Mouse (Mus musculus) splenic B cell, adult 2 months (primary cell): ENCODE data around the gene Siae.
A peak's percentile ranks its signal among the peaks of the same experiment; 100 is the strongest.

Source experiments
- DNase-seq: peaks from one replicate; pipeline ENCODE4 v3.0.0-alpha.2; 2011; ENCODE audit warnings: low read depth, low spot score
- H3K27me3 ChIP-seq: 2 replicates; pipeline ENCODE4 v1.6.1; 2012; ENCODE audit warnings: mild to moderate bottlenecking, low read length, moderate library complexity, mixed read lengths; ENCODE audit not compliant: control insufficient read depth, poor library complexity, insufficient read depth, severe bottlenecking
- H3K36me3 ChIP-seq: 2 replicates; pipeline ENCODE4 v1.6.1; 2012; ENCODE audit warnings: mild to moderate bottlenecking, low read length, moderate library complexity, mixed read lengths; ENCODE audit not compliant: control insufficient read depth, poor library complexity, insufficient read depth, severe bottlenecking

Siae gene

DNA sequence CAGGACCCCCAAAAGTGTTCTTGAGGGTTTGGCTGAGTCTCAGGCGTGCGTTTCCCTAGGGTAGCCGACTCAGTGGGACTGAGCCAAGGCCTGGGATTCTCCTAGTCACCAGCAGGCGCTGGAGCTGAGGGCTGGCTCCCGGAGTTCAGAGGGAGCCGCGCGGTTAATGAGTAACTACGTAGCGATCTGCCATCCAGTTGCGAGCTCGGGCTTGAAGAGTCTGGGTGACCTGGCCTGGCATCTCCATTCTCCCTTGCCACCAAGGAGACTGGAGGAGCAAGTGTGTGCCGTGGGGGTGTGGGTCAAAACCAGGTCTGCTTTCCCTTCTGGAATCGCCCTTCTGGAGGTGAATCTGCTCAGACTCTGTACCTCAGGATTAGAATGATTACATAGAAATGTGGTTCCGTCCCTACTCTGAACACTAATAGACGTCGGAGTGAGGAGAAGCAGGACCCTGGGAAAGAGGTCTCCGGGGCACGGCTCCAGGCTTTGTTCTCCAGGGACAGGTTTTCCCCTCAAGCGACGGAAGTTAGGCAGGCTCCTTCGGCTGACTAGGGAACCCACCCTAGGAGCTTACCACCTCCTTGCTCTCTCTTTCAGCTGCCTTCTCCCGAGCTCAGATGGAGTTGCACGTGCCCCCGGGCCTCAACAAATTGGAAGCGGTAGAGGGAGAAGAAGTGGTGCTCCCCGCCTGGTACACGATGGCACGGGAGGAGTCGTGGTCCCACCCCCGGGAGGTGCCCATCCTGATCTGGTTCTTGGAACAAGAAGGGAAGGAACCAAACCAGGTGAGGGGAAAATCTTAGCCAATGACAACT is 24.4 kb upstream of the Siae start:
- DNase-seq, result no peak
- Histone ChIP-seq H3K27me3 (peaks cover 3% of the 10 kb centered on the region), H3K36me3 (no peaks in the 10 kb centered on the region)

DNA sequence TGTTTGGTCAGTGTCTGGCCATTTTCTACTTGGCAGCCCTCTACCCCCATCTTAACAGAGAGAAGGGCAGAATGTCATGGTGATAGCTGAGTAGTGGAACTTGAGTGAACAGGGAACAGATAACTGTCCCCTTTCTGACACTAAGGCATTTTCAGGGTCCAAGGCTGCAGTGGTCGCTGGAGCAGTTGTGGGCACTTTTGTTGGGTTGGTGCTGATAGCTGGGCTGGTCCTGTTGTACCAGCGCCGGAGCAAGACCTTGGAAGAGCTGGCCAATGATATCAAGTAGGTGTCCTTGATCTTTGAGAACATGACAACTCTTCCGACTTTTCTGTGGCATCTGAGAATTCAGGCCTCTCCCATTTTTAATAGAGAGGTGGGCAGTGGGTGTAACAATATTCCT is 18.6 kb upstream of the Siae start:
- Histone ChIP-seq H3K36me3 (no peaks in the 10 kb centered on the region), H3K27me3 (no peaks in the 10 kb centered on the region)
- DNase-seq, result no peak

DNA sequence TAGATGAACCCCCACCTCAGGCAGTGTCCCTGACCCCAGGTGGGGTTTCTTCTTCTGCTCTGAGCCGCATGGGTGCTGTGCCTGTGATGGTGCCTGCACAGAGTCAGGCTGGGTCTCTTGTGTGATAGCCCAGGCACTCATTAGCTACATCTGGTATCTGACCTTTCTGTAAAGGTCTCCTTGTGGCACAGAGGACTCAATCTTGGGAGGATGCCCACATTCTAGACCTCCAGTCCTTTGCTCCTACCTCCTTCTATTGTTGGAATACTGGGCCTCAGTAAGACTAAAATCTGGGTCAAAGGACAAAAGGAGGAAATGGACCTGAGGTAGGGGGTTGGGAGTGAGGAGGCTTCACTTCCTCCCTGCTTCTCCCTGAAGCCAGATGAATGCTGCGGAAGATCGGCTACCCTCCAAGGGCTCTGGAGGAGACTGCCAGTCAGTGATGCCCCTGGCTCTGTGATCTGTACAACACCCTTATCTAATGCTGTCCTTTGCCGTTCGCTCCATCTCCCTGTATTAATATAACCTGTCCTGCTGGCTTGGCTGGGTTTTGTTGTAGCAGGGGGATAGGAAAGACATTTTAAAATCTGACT is 17.7 kb upstream of the Siae start:
- DNase-seq, result no peak
- H3K27me3 ChIP-seq, result no peaks in the 10 kb centered on the region
- H3K36me3 ChIP-seq, result no peaks in the 10 kb centered on the region

DNA sequence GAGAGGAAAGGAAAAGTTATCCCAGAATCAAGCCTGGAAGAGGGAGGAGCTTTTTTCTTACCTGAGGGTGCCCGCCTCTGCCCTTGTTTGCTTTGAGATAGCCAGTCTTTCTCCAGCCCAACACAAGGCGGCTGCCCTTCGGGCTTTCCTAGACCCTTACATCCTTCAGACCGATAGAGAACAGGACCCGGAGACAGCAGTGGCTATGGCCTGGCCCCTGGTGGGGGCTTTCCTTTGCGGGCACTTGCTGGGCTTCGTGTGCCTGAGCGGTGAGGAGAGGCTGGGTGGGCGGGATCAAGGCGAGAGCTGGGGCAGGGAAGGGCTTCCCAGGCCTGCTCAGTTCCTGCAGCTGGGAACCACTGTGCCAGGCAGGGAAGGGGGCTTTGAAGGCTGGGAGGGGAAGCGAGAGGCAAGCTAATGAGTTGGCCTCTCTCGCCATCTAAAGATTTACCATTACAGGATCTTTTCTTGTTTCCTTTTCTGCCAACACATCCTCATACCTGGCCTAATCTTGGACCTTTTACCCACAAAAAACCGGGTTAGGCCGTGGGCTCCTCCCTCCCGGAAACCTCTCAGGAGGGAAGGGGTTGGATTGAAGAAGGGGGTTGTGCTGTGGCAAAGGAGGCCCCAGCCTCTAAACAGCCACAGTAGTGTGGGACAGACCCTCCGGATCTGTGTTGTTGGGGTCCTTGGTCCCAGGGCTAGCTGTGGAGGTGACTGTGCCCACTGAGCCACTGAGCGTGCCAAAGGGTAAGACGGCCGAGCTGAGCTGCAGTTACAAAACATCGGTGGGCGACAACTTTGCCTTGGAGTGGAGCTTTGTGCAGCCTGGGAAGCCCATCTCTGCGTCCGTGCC is 16.1 kb upstream of the Siae start, which contains the start of gene Vsig2:
Vsig2 (plus strand) TSS at position 86 of the 856 bp plus-strand sequence.
- no peak for DNase-seq
- Histone ChIP-seq H3K36me3 (no peaks in the 10 kb centered on the region), H3K27me3 (no peaks in the 10 kb centered on the region)

DNA sequence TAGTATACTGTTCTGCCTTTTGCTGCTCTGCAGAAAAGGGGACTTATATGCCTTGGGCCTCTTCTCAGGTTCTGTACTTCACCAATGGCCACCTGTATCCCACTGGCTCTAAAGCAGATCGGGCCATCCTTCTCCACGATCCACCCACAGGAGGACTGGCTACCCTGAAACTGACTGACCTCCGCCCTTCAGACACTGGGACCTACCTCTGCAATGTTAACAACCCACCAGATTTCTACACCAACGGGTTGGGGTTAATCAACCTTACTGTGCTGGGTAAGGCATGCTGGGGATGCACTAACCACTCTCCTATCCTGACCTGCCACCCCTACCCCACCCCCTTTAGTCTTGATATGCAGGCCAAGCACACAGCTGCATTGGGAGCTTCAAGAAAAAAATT is 15.3 kb upstream of the Siae start:
- Histone ChIP-seq H3K36me3 (no peaks in the 10 kb centered on the region), H3K27me3 (no peaks in the 10 kb centered on the region)
- no peak for DNase-seq

DNA sequence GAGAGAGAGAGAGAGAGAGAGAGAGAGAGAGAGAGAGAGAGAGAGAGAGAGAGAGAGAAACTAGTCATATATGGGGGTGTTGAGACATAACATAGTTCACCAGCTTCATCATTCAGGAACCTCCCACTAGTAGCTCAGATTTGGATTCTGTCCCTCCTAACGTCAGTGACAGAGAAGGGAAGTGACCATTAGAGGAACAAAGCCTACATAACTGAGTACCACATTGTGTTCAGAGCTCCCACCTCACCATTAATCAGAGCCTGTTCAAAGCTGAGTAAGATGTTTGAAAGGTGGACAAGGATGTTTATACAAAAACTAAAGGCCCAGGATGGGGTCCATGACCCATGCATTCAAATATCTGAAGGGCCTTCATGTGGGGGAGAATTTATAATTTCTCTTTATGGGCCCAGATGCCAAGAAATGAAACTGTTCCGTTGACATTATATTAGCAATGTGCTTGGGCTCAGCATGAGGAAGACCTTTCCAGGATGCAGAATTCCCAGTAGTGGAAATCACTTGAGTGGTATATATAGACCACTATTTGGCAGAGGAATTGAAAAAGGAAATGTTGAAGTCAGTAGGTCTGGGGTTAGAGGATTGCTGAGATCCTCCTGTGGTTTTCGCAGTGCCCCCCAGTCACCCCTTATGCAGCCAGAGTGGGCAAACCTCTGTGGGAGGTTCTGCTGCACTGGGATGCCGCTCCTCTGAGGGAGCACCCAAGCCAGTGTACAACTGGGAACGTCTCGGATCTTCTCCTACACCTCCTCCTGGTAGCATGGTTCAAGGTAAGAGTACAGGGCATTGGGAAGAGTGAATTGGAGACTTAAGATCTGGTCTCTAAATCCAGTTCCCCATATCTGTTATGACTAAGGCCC is 14.6 kb upstream of the Siae start:
- no peak for DNase-seq
- H3K36me3 ChIP-seq, result no peaks in the 10 kb centered on the region

DNA sequence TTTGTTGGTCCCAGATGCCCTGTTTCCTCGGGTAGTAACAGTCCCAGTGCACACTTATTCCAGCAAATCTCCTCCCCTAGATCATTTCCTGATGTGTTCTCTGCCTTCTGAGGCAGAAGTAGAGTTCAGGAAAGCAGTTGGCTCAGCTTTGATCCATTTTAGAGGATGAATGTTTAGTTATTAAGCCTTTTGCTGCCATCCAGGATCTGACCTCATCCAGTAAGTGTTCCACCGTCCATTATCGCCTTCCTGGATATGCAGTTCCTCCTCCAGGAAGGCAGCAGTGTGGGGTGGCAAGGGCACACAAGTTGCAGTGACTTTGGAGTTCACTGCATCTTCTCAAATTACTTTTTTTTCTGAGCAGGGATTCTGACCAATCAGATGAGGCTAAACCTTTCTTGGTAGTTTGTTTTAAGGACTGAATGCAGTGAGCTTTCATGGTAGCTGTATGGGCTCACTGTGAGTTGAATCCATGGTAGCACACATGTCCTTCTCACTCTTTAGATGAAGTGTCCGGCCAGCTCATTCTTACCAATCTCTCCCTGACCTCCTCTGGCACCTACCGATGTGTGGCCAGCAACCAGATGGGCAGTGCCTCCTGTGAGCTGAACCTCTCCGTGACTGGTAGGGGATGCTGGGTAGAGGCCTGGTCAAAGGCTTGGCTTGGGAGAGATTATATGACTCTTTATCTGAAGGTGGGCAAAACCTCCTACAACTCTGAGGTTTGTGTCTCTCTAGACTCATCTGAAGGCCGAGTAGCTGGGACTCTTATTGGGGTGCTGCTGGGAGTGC is 13.5 kb upstream of the Siae start:
- H3K36me3 ChIP-seq, result no peaks in the 10 kb centered on the region
- DNase-seq, result no peak
- no peaks in the 10 kb centered on the region for H3K27me3 ChIP-seq

More for the DNA sequence above, 14.6 kb upstream of the Siae start:
- H3K27me3 ChIP-seq, result no peaks in the 10 kb centered on the region

DNA sequence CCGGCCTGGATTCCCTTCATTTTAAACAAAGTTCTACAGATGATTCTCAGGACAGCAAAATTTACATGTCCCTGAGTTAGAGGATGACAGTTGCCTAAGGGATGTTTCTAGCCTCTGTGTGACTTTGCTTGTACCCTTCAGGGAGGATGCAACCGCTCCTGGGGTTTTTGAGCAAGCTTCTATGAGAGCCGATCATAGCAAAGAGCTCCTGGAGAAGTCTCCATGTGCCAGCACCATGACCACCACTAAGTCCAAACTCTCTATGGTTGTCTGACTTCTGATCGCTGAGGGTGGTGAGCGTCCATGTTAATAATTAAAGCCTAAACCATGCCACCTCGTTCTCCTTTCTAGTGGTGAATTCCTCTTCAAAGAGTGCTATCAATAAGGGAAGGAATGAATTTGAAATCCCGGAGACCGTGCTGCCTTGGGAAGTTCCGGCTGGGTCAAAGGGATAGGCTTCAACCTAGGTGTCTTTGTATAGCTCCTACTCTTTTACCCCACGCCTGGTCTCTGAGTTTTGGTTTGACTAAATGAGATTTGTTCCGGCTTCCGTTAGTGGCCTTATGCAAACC is 11.5 kb upstream of the Siae start:
- no peak for DNase-seq
- Histone ChIP-seq H3K36me3 (no peaks in the 10 kb centered on the region), H3K27me3 (no peaks in the 10 kb centered on the region)

DNA sequence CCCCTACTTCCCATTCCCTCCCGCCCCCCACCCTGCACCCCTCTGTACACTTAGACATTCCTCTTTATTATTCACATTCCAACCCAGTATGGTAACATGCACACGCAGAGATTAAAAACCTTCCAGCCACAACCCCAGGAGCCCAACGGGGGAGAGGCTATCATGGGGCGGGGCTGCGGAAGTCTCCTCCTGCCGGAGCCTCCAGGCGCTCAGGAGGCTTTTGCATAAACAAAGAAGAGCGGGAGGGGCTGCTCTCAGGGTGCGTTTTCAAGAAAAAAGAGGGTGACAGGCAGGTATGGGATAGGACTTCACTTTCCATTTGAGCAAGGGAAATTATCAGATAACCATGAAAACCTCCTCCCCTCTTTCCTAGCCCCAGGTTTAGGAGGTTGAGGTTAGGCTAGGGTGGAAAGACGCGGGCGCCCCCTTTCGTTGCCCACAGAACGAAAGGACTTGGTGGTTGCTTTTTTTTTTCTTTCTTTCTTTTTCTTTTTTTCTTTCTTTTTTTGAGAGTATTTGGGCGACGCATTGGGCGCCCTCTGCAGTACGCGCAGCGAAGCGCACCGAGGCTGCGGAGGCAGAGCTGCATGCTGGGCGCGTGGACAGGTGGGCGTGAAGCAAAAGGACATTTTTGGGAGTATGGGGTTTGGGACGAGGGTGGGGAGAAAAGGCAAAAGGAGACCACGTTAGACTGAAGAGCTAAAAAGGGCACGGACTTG is 10.9 kb upstream of the Siae start:
- no peaks in the 10 kb centered on the region for H3K36me3 ChIP-seq
- peak; percentile 69 for DNase-seq
- H3K27me3 ChIP-seq, result 0 out of 2 replicates have a peak, but pooled peaks cover 2% of the 10 kb centered on the region

DNA sequence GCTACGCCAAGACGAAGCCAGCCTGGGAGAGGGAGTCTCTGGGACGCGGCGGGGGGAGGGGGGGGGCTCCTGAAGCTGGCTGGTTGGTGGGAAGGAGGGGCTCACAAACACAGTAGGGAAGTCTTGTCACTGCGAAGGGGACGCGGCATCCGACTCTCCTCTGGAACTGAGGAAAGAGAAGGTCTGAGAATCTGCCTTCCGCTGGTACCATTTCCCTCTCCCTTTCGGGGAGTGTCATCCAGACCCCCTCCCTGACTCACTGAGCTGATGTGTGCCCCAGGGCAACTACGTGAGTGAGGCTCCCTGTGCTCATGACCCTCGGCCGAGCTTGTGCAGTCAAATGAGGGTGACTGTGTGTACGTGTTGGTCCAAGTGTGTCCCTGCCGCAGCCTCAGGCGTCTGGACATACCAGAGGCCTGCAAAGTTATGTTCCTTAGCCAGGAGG is 10.3 kb upstream of the Siae start:
- 0 out of 2 replicates have a peak, but pooled peaks cover 2% of the 10 kb centered on the region for H3K27me3 ChIP-seq
- DNase-seq, result no peak
- H3K36me3 ChIP-seq, result no peaks in the 10 kb centered on the region

DNA sequence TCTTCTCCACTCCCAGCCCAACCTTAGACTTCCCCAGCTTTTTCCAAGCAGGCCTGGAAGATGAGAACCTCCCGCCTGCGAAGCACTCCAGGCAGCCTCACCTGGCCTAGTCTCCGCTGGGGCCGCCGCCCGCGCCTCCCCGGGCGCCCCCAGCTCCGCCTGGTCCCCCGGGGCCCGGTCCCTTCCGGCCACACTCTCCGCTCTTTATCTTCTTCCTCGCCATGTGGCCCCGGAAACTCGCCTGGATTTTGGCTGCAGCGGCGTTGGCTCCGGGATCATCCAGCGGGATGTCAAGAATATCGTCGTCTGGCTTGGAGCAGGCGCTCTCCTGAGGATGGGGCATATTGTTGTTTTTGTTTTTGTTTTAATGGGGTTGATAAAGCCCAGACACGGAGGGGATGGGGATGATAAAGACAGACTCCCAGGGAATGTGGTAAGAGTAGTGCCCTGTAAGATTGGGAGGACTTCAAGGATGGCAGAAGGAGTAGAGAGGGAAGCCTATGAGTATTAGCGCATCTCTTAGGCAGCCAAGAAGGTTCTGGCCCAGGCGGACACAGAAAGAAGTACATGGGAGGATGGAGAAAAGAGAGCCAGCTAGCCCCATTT is 9.5 kb upstream of the Siae start:
- Histone ChIP-seq H3K27me3 (0 out of 2 replicates have a peak, but pooled peaks cover 2% of the 10 kb centered on the region), H3K36me3 (no peaks in the 10 kb centered on the region)
- no peak for DNase-seq

DNA sequence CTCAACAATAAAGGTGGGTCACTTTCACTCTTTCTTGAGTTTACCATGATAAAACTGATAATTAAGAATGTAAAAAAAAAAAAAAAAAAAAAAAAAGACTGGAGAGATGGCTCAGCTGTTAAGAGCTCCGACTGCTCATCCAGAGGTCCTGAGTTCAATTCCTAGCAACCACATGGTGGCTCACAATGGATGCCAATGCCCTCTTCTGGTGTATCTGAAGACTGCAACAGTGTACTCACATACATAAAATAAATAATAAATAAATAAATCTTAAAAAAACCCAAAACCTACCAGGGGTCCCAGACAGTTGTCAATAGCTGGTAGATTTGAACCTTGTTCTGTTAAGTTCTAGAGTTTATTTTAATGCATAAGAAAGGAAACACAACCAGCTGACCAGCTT is 8.6 kb upstream of the Siae start:
- no peak for DNase-seq
- Histone ChIP-seq H3K27me3 (0 out of 2 replicates have a peak, but pooled peaks cover 2% of the 10 kb centered on the region), H3K36me3 (no peaks in the 10 kb centered on the region)
